Mouse (Mus musculus) small intestine, adult 2 months (tissue): ENCODE measurements around the gene Tulp4.
"Not testable (repeated sequence)": the region's sequence is repeated elsewhere in the genome, so short reads cannot be mapped to it uniquely, and the experiment has no call there.

Experiments
- CTCF ChIP-seq: fragments of 200-500 bp; IDR thresholded peaks from 2 replicates; pipeline ENCODE4 v1.5.1; 2012; ENCODE audit warnings: low read depth, mild to moderate bottlenecking, control low read depth, inconsistent platforms, low read length, moderate library complexity, mixed read lengths; ENCODE audit not compliant: insufficient replicate concordance, insufficient read length; ENCODE audit errors: extremely low read depth
- POLR2A ChIP-seq: fragments of 200-500 bp; IDR thresholded peaks from 2 replicates; pipeline ENCODE4 v1.6.1; 2012; ENCODE audit warnings: low read depth, mild to moderate bottlenecking, control low read depth, inconsistent platforms, low read length, moderate library complexity

GRCm38 (mm10) chr17:6279772-6280171 lies 173.5 kb downstream of the Tulp4 start:
- not testable (repeated sequence) for TF ChIP-seq POLR2A, CTCF
